Mouse (Mus musculus): ENCODE results near the gene Pnisr. TPM values are rescaled to one million over a fixed set of nuclear protein-coding genes. Genes with fewer than 3 reads are reported as not detected.

The Pnisr gene
- polyA plus RNA-seq, 1 experiment from 2014 or later: 178 TPM

- WGBS: 94% methylated on average over 8 of the region's 8 CpGs
- no peaks in the 10 kb centered on the region for H3K4me1 ChIP-seq (ENCODE audit: control insufficient read depth, insufficient read depth, low read length)
- H3K36me3 ChIP-seq (ENCODE audit: control insufficient read depth, insufficient read depth, low read length): no peaks in the 10 kb centered on the region
- no peaks in the 10 kb centered on the region for H3K9me3 ChIP-seq (ENCODE audit: control insufficient read depth, low read length)
- H3K4me3 ChIP-seq (ENCODE audit: low read depth, low read length): no peak overlapping the region
- no peak overlapping the region for H3K27ac ChIP-seq (replicated peaks; ENCODE audit: low read depth, low read length)
- no peak overlapping the region for H3K4me2 ChIP-seq (ENCODE audit: low read depth, severe bottlenecking)
- H3K27me3 ChIP-seq (ENCODE audit: control insufficient read depth, insufficient read depth, low read length): no peaks in the 10 kb centered on the region
- no peak for ATAC-seq (ENCODE audit: insufficient number of reproducible peaks, low FRiP score, low TSS enrichment, low read depth)
- H3K9ac ChIP-seq (ENCODE audit: low read length): no peak overlapping the region
- DNase-seq (ENCODE audit: low spot score): no peak
These were observed 14.5 kb upstream of the Pnisr start for GRCm38 (mm10) chr4:21832844-21833243.

GRCm38 (mm10) chr4:21848287-21848630 is 876 bp downstream of the Pnisr start:
- Histone ChIP-seq H3K9ac (ENCODE audit: low read length) (peak overlapping the region; percentile 90), H3K27me3 (ENCODE audit: control insufficient read depth, insufficient read depth, low read length) (no peaks in the 10 kb centered on the region), H3K4me2 (ENCODE audit: low read depth, severe bottlenecking) (peak overlapping the region; percentile 24), H3K36me3 (ENCODE audit: control insufficient read depth, insufficient read depth, low read length) (no peaks in the 10 kb centered on the region), H3K9me3 (ENCODE audit: control insufficient read depth, low read length) (no peaks in the 10 kb centered on the region), H3K27ac (replicated peaks; ENCODE audit: low read depth, low read length) (peak overlapping the region; percentile 91), H3K4me3 (ENCODE audit: low read depth, low read length) (peak overlapping the region; percentile 68), H3K4me1 (ENCODE audit: control insufficient read depth, insufficient read depth, low read length) (no peaks in the 10 kb centered on the region; the same call in 1 of the 2 replicates)
- peak; percentile 92 for DNase-seq (ENCODE audit: low spot score)
- 1% methylated on average over 24 of the region's 24 CpGs for WGBS
- peak; percentile 79 for ATAC-seq (ENCODE audit: insufficient number of reproducible peaks, low FRiP score, low TSS enrichment, low read depth)

GRCm38 (mm10) chr4:21857481-21857880 is 10.1 kb downstream of the Pnisr start:
- Histone ChIP-seq H3K27ac (replicated peaks; ENCODE audit: low read depth, low read length) (no peak overlapping the region), H3K4me2 (ENCODE audit: low read depth, severe bottlenecking) (no peak overlapping the region), H3K9me3 (ENCODE audit: control insufficient read depth, low read length) (no peaks in the 10 kb centered on the region), H3K9ac (ENCODE audit: low read length) (no peak overlapping the region), H3K36me3 (ENCODE audit: control insufficient read depth, insufficient read depth, low read length) (peaks cover 10% of the 10 kb centered on the region; the same call in 1 of the 2 replicates), H3K4me1 (ENCODE audit: control insufficient read depth, insufficient read depth, low read length) (no peaks in the 10 kb centered on the region), H3K27me3 (ENCODE audit: control insufficient read depth, insufficient read depth, low read length) (no peaks in the 10 kb centered on the region), H3K4me3 (ENCODE audit: low read depth, low read length) (no peak overlapping the region)
- WGBS: 97% methylated on average over 1 of the region's 1 CpGs
- ATAC-seq (ENCODE audit: insufficient number of reproducible peaks, low FRiP score, low TSS enrichment, low read depth) (no peak), DNase-seq (ENCODE audit: low spot score) (no peak)

- Histone ChIP-seq H3K27me3 (ENCODE audit: control insufficient read depth, insufficient read depth, low read length) (no peaks in the 10 kb centered on the region), H3K4me3 (ENCODE audit: low read depth, low read length) (no peak overlapping the region), H3K9me3 (ENCODE audit: control insufficient read depth, low read length) (no peaks in the 10 kb centered on the region), H3K36me3 (ENCODE audit: control insufficient read depth, insufficient read depth, low read length) (peaks cover 24% of the 10 kb centered on the region), H3K9ac (ENCODE audit: low read length) (no peak overlapping the region), H3K4me2 (ENCODE audit: low read depth, severe bottlenecking) (no peak overlapping the region), H3K27ac (replicated peaks; ENCODE audit: low read depth, low read length) (no peak overlapping the region), H3K4me1 (ENCODE audit: control insufficient read depth, insufficient read depth, low read length) (no peaks in the 10 kb centered on the region)
- 100% methylated on average over 1 of the region's 1 CpGs for WGBS
- DNase-seq (ENCODE audit: low spot score) (no peak), ATAC-seq (ENCODE audit: insufficient number of reproducible peaks, low FRiP score, low TSS enrichment, low read depth) (no peak)
These were observed 17.8 kb downstream of the Pnisr start for GRCm38 (mm10) chr4:21865226-21865625.

- no peak for ATAC-seq (ENCODE audit: insufficient number of reproducible peaks, low FRiP score, low TSS enrichment, low read depth)
- Histone ChIP-seq H3K4me3 (ENCODE audit: low read depth, low read length) (peak overlapping the region; percentile 67; the same call in 1 of the 2 replicates), H3K27ac (replicated peaks; ENCODE audit: low read depth, low read length) (no peak overlapping the region), H3K9me3 (ENCODE audit: control insufficient read depth, low read length) (no peaks in the 10 kb centered on the region), H3K36me3 (ENCODE audit: control insufficient read depth, insufficient read depth, low read length) (0 out of 2 replicates have a peak, but pooled peaks cover 2% of the 10 kb centered on the region), H3K27me3 (ENCODE audit: control insufficient read depth, insufficient read depth, low read length) (no peaks in the 10 kb centered on the region), H3K4me1 (ENCODE audit: control insufficient read depth, insufficient read depth, low read length) (no peaks in the 10 kb centered on the region), H3K4me2 (ENCODE audit: low read depth, severe bottlenecking) (peak overlapping the region; percentile 58; the same call in 1 of the 2 replicates), H3K9ac (ENCODE audit: low read length) (no peak overlapping the region)
- no peak for DNase-seq (ENCODE audit: low spot score)
- WGBS: 21% methylated on average over 6 of the region's 6 CpGs
These were observed 31.4 kb downstream of the Pnisr start for GRCm38 (mm10) chr4:21878776-21879175.

GRCm38 (mm10) chr4:21879565-21880220 is 32.3 kb downstream of the Pnisr start, which contains the start of gene Coq3:
Coq3 (plus strand) TSS chr4:21879673.
- under 1% methylated on average over 51 of the region's 51 CpGs for WGBS
- Histone ChIP-seq H3K4me2 (ENCODE audit: low read depth, severe bottlenecking) (peak within 1 kb of the TSS; percentile 58), H3K9me3 (ENCODE audit: control insufficient read depth, low read length) (no peaks in the 10 kb centered on the region), H3K4me1 (ENCODE audit: control insufficient read depth, insufficient read depth, low read length) (no peaks in the 10 kb centered on the region), H3K36me3 (ENCODE audit: control insufficient read depth, insufficient read depth, low read length) (no peaks in the 10 kb centered on the region), H3K27ac (replicated peaks; ENCODE audit: low read depth, low read length) (peak within 1 kb of the TSS; percentile 86), H3K9ac (ENCODE audit: low read length) (peak within 1 kb of the TSS; percentile 74), H3K4me3 (ENCODE audit: low read depth, low read length) (peak within 1 kb of the TSS; percentile 67), H3K27me3 (ENCODE audit: control insufficient read depth, insufficient read depth, low read length) (no peaks in the 10 kb centered on the region)
- ATAC-seq (ENCODE audit: insufficient number of reproducible peaks, low FRiP score, low TSS enrichment, low read depth) (peak; percentile 86), DNase-seq (ENCODE audit: low spot score) (peak; percentile 85)

GRCm38 (mm10) chr4:21882806-21883205 is 35.4 kb downstream of the Pnisr start:
- no peaks in the 10 kb centered on the region for H3K9me3 ChIP-seq (ENCODE audit: control insufficient read depth, low read length)
- no peak overlapping the region for H3K27ac ChIP-seq (replicated peaks; ENCODE audit: low read depth, low read length)
- ATAC-seq (ENCODE audit: insufficient number of reproducible peaks, low FRiP score, low TSS enrichment, low read depth): no peak
- H3K4me2 ChIP-seq (ENCODE audit: low read depth, severe bottlenecking): no peak overlapping the region
- no peak for DNase-seq (ENCODE audit: low spot score)
- WGBS: 91% methylated on average over 6 of the region's 6 CpGs
- H3K27me3 ChIP-seq (ENCODE audit: control insufficient read depth, insufficient read depth, low read length): no peaks in the 10 kb centered on the region
- H3K36me3 ChIP-seq (ENCODE audit: control insufficient read depth, insufficient read depth, low read length): no peaks in the 10 kb centered on the region
- no peak overlapping the region for H3K9ac ChIP-seq (ENCODE audit: low read length)
- H3K4me1 ChIP-seq (ENCODE audit: control insufficient read depth, insufficient read depth, low read length): no peaks in the 10 kb centered on the region
- no peak overlapping the region for H3K4me3 ChIP-seq (ENCODE audit: low read depth, low read length)

GRCm38 (mm10) chr4:21885831-21886230 is 38.4 kb downstream of the Pnisr start:
- Histone ChIP-seq H3K9ac (ENCODE audit: low read length) (no peak overlapping the region), H3K36me3 (ENCODE audit: control insufficient read depth, insufficient read depth, low read length) (no peaks in the 10 kb centered on the region), H3K4me3 (ENCODE audit: low read depth, low read length) (no peak overlapping the region), H3K27ac (replicated peaks; ENCODE audit: low read depth, low read length) (no peak overlapping the region), H3K9me3 (ENCODE audit: control insufficient read depth, low read length) (no peaks in the 10 kb centered on the region), H3K4me2 (ENCODE audit: low read depth, severe bottlenecking) (no peak overlapping the region), H3K27me3 (ENCODE audit: control insufficient read depth, insufficient read depth, low read length) (no peaks in the 10 kb centered on the region), H3K4me1 (ENCODE audit: control insufficient read depth, insufficient read depth, low read length) (no peaks in the 10 kb centered on the region)
- DNase-seq (ENCODE audit: low spot score) (no peak), ATAC-seq (ENCODE audit: insufficient number of reproducible peaks, low FRiP score, low TSS enrichment, low read depth) (no peak)
- 91% methylated on average over 8 of the region's 8 CpGs for WGBS
